Mouse (Mus musculus) right cerebral cortex, postnatal 4 days (tissue): ENCODE data around the gene Mrpl30.

Experiments
- DNase-seq: peaks from one replicate; pipeline ENCODE4 v3.0.0-alpha.2; 2022

The Mrpl30 gene

GRCm38 (mm10) chr1:37903178-37903577 lies 12.9 kb downstream of the Mrpl30 start:
- DNase-seq: peak; percentile 23

GRCm38 (mm10) chr1:37912751-37913150 lies 22.5 kb downstream of the Mrpl30 start:
- no peak for DNase-seq

- DNase-seq: no peak
These were observed 26.1 kb downstream of the Mrpl30 start, which contains the start of gene Lyg2 for GRCm38 (mm10) chr1:37916393-37916792. TSS of gene Lyg2 (minus strand) at chr1:37916493.

DNA sequence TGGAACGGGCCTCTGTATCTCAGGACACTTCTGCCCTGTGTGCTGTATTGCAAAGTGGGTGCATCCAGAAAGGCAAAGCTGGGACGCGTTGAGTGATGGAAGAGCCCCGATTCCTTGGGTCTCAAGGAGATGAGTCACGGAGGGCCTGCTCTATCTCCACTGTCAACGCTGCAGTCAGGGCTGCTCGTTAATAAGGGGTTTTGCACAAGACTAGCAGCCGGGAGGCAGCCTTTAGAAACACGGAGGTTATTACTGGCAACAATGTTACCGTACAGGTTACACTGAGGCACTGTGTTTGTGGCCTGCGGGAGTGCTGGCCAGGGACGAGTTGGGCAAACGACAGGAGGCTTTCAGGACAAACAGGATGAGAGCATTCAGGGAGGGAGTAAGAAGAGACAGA lies 27.4 kb downstream of the Mrpl30 start:
- DNase-seq: no peak

- DNase-seq: no peak
These were observed 27.8 kb downstream of the Mrpl30 start for GRCm38 (mm10) chr1:37918096-37918495.

GRCm38 (mm10) chr1:37922536-37922935 lies 32.3 kb downstream of the Mrpl30 start:
- DNase-seq: no peak

DNA sequence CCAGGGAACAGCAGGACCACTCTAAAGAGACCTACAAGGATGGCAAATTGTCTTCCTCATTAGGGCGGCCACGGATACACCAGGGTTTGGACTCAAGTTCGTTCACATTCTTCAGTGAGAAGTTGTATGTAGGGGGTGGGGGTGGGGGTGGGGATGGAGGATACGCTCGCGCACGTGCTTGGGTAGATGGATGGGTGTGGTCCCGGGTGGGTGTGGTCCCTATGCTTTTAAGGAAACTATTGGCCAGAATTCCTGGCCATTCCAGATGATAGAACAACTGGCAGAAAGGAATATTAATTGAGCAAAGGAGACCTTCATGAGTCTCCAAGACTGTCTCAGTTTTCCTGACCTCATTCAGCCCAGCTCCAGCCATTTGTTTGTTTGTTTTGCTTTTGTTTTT lies 35.7 kb downstream of the Mrpl30 start:
- DNase-seq: no peak

DNA sequence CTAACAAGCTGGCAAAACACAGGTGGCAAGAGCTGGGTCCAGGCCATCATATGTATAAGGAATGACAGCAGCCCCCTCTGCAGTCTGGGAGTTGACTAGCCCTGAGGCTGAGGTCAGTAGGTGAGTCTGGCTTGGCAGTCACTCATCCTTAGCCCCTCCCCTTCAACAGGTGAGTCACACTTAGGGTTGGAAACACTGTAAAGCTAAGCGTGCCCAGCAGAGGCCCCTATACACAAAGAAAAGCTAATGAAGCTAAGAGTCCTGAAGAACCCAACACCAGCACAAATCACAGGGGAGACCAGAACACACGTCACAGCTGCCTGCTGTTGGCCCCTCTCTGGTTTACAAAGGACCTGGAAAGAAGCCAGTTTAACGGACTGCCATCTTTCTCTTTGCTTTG lies 41.5 kb downstream of the Mrpl30 start:
- no peak for DNase-seq
